Mouse (Mus musculus) forebrain, embryonic 12.5 days (tissue): ENCODE measurements around the gene Slc26a9. TPM values are rescaled to one million over a fixed set of nuclear protein-coding genes. Genes with fewer than 3 reads are reported as not detected.

ENCODE experiments used
- ATAC-seq: fragments of 200-750 bp; cut with Nextera tagmentation; 2 replicates; pipeline ENCODE4 v1.8.0; 2017; ENCODE audit warnings: moderate TSS enrichment; ENCODE audit not compliant: low FRiP score
- H3K27ac ChIP-seq: fragments of 300-500 bp; sonication (generic); 2 replicates; pipeline ENCODE4 v1.5.1; 2016; ENCODE audit warnings: mild to moderate bottlenecking
- H3K27me3 ChIP-seq: fragments of 300-500 bp; sonication (generic); 2 replicates; pipeline ENCODE4 v1.6.1; 2016; ENCODE audit warnings: mild to moderate bottlenecking
- H3K36me3 ChIP-seq: fragments of 300-500 bp; sonication (generic); replicated peaks from 2 replicates; pipeline ENCODE4 v1.6.1; 2016; ENCODE audit warnings: mild to moderate bottlenecking
- H3K4me1 ChIP-seq: fragments of 300-500 bp; sonication (generic); 2 replicates; pipeline ENCODE4 v1.6.1; 2016
- H3K4me2 ChIP-seq: fragments of 300-500 bp; sonication (generic); 2 replicates; pipeline ENCODE4 v1.6.1; 2016; ENCODE audit warnings: mild to moderate bottlenecking, moderate library complexity
- H3K4me3 ChIP-seq: fragments of 300-500 bp; sonication (generic); replicated peaks from 2 replicates; pipeline ENCODE4 v1.5.1; 2016; ENCODE audit warnings: mild to moderate bottlenecking
- H3K9ac ChIP-seq: fragments of 300-500 bp; sonication (generic); 2 replicates; pipeline ENCODE4 v1.6.1; 2016; ENCODE audit warnings: mild to moderate bottlenecking
- H3K9me3 ChIP-seq: fragments of 300-500 bp; sonication (generic); 2 replicates; pipeline ENCODE4 v1.6.1; 2016
- WGBS: fragments of 180-500 bp; shearing (Covaris S2); methylation state at CpG from one replicate; pipeline ENCODE4 v1.1.7; 2016; 5-methylcytosine and 5-hydroxymethylcytosine counted together
- polyA plus RNA-seq: library from polyadenylated mRNA; unstranded; fragments of >200 nt; fragmentation: Nextera tagmentation; extraction: Ambion mirVana; gene quantifications from 2 replicates; pipeline ENCODE4 v1.2.1, GENCODE M21; 2016

The Slc26a9 gene
- polyA plus RNA-seq, 1 experiment from 2014 or later = not detected

DNA sequence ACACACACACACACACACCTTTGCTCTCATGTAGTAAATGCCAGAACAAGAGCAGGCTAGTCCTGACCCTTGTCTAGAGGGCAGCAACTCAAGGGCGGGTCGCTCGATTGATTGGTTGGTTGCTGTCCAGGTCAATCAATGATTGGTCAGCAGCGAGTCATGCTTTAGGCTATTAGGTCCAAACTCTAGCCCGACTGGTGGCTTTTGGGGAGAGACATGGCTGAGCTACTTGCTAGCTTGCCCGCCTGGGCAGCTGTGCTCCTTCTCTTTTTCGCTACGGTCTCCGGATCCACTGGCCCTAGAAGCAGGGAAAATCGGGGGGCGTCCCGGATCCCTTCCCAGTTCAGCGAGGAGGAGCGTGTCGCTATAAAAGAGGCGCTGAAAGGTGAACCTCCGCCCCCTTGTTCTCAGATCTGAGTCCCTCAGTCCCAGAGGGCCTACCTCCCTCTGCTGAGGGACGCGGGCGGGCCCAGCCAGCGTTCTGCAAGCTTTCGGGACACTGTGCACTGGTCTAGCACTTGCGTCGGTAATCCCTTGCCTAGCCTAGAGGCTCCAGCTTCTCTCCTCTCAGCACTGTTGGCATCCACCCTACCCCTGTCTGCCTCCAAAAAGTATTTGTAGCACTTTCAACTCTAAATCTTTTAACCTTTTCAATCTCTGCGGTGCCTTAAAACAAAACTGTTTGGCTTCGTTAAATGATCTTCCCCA lies 53.5 kb downstream of the Slc26a9 start, which contains the start of gene Pm20d1:
TSS of gene Pm20d1 (plus strand) at position 180 of the 708 bp plus-strand sequence.
- Histone ChIP-seq H3K4me2 (peak within 1 kb of the TSS; percentile 51), H3K27me3 (peaks cover 12% of the 10 kb centered on the region; the same call in 1 of the 2 replicates), H3K36me3 (no peaks in the 10 kb centered on the region), H3K4me1 (peaks cover 12% of the 10 kb centered on the region), H3K9me3 (no peaks in the 10 kb centered on the region), H3K4me3 (peak within 1 kb of the TSS; percentile 25), H3K9ac (0 out of 2 replicates have a peak within 1 kb of the TSS, but pooled peaks have one; percentile 30), H3K27ac (no peak within 1 kb of the TSS)
- no peak for ATAC-seq
- 6% methylated on average over 26 of the region's 26 CpGs for whole genome bisulfite sequencing

DNA sequence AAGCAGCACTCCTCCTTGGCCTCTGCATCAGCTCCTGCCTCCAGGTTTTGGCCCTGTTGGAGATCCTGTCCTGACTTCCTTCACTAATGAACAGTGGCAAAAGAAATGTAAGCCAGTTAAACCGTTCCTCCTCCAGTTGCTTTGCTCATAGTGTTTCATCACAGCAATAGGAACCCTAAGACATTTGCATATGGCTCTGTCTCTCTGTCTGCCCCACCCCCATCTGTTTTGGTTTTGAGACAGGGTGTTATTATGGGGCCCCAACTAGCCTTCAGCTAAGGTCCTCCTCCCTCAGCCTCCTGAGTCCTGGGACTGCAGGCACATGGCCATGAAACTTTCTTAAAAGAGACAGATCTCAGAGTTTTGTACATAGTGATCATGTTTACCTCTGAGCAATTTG lies 56.2 kb downstream of the Slc26a9 start:
- no peaks in the 10 kb centered on the region for H3K36me3 ChIP-seq
- H3K4me1 ChIP-seq = peaks cover 9% of the 10 kb centered on the region; the same call in 1 of the 2 replicates
- H3K9ac ChIP-seq = no peak overlapping the region
- H3K9me3 ChIP-seq = no peaks in the 10 kb centered on the region
- H3K27ac ChIP-seq = no peak overlapping the region
- H3K4me2 ChIP-seq = no peak overlapping the region
- H3K4me3 ChIP-seq = no peak overlapping the region
- peaks cover 12% of the 10 kb centered on the region; the same call in 1 of the 2 replicates for H3K27me3 ChIP-seq
- WGBS = 50% methylated on average over 1 of the region's 1 CpGs
- ATAC-seq = no peak

DNA sequence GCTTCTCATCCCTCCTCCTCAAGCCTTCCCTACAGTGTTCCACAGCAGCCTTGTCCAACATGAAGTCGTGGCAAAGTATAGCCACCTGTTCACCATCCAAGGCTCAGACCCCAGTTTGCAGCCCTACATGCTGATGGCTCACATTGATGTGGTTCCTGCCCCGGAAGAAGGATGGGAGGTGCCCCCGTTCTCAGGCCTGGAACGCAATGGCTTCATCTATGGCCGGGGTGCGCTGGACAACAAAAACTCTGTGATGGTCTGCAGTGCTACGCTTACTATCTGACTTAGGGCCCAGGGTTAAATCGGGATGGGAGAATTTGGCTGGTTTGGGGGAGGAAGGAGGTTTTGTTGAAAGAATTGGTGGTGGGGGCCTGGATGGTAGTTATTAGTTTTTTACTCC lies 57.2 kb downstream of the Slc26a9 start:
- WGBS = 96% methylated on average over 8 of the region's 8 CpGs
- H3K4me3 ChIP-seq = no peak overlapping the region

DNA sequence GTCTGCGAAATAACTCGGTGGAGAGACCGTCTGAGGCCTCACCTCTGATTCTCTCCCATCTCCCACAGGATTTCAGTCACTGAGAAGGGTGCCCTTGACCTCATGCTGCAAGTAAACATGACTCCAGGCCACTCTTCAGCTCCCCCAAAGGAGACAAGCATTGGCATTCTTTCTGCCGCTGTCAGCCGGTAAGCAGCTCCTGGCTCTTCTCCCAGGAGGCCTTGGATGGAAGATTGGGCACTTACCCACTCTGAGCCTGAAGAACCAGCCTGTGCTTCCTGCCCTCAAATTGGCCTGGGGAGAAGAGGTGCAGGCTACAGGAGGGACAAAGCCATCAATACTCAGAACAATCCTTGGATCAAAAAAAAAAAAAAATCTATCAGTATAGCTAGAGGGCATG lies 58.8 kb downstream of the Slc26a9 start:
- no peak overlapping the region for H3K9ac ChIP-seq
- no peaks in the 10 kb centered on the region for H3K9me3 ChIP-seq
- H3K4me2 ChIP-seq = no peak overlapping the region
- ATAC-seq = no peak
- 88% methylated on average over 5 of the region's 5 CpGs for WGBS
- H3K27me3 ChIP-seq = peaks cover 3% of the 10 kb centered on the region; the same call in 1 of the 2 replicates
- H3K4me3 ChIP-seq = no peak overlapping the region
- no peaks in the 10 kb centered on the region for H3K36me3 ChIP-seq
- no peak overlapping the region for H3K27ac ChIP-seq
- peaks cover 1% of the 10 kb centered on the region; the same call in 1 of the 2 replicates for H3K4me1 ChIP-seq

More for the DNA sequence above, 57.2 kb downstream of the Slc26a9 start:
- H3K4me2 ChIP-seq = no peak overlapping the region
- H3K36me3 ChIP-seq = no peaks in the 10 kb centered on the region
- no peak overlapping the region for H3K9ac ChIP-seq
- no peak for ATAC-seq
- H3K27ac ChIP-seq = no peak overlapping the region
- peaks cover 12% of the 10 kb centered on the region; the same call in 1 of the 2 replicates for H3K27me3 ChIP-seq
- H3K9me3 ChIP-seq = no peaks in the 10 kb centered on the region
- peaks cover 9% of the 10 kb centered on the region; the same call in 1 of the 2 replicates for H3K4me1 ChIP-seq

DNA sequence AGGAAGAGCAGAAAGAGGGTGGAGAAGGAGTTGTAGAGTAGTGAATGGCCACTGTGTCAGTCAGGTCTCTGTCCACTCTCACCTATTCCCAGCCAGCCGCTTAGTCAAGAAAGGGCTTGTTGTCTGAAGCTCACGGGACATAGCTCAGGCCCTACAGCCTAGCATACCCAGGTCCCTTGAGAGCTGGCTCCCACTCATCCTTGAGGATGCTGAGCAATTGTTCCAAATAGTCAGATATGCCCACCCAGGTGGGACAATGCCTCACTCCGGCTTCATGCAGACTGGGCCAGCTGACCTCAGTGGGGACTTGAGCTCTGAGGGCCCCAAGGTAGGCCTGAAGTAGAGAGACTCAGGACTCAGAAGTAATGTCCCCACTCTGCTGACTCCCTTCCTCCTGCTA lies 60.3 kb downstream of the Slc26a9 start:
- no peaks in the 10 kb centered on the region for H3K9me3 ChIP-seq
- no peaks in the 10 kb centered on the region for H3K27me3 ChIP-seq
- ATAC-seq = no peak
- no peaks in the 10 kb centered on the region for H3K36me3 ChIP-seq
- WGBS = 95% methylated on average over 3 of the region's 3 CpGs
- no peak overlapping the region for H3K4me2 ChIP-seq
- H3K27ac ChIP-seq = no peak overlapping the region
- H3K9ac ChIP-seq = no peak overlapping the region
- H3K4me3 ChIP-seq = no peak overlapping the region
- H3K4me1 ChIP-seq = no peaks in the 10 kb centered on the region

DNA sequence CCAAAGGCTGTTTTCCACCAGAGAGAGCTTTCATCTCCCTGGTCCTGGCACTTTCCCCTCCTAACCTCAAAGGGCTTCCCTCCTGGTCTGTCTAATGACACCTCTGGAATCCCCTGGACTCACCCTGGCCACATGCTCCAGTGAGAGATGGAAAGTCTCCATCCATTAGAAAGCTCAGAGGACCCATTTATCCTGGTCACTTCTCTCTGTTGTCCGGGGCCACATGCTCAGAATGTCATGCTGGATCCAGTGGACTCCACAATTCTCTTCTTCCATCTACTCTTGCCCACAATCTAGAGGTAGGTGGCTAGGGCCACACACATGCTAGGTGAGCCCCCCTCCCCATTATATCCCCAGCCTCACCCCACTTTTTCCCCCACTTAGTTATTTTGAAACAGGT lies 65.2 kb downstream of the Slc26a9 start:
- 100% methylated on average over 1 of the region's 1 CpGs for WGBS
- no peaks in the 10 kb centered on the region for H3K4me1 ChIP-seq
- H3K9me3 ChIP-seq = no peaks in the 10 kb centered on the region
- H3K27ac ChIP-seq = no peak overlapping the region
- no peaks in the 10 kb centered on the region for H3K27me3 ChIP-seq
- H3K9ac ChIP-seq = no peak overlapping the region
- H3K4me3 ChIP-seq = no peak overlapping the region
- no peak overlapping the region for H3K4me2 ChIP-seq
- no peak for ATAC-seq
- H3K36me3 ChIP-seq = no peaks in the 10 kb centered on the region

DNA sequence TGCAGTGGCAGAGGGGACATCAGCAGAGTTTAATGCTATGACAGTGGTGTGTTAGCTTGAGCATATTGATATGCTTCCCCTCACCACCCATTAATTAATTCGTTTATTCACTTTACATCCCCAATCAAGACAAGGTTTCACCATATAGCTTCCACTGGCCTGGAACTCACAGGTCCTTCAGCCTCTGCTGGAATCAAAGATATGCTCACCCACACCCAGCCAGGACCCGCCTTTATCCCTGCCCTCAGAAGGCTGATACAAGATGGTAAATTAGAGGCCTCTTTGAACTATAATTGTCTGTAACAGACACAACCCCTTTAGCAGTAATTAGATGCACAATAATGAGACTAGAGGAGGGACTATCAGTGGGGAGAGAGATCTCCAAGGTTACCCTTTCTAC lies 65.8 kb downstream of the Slc26a9 start:
- no peaks in the 10 kb centered on the region for H3K36me3 ChIP-seq

DNA sequence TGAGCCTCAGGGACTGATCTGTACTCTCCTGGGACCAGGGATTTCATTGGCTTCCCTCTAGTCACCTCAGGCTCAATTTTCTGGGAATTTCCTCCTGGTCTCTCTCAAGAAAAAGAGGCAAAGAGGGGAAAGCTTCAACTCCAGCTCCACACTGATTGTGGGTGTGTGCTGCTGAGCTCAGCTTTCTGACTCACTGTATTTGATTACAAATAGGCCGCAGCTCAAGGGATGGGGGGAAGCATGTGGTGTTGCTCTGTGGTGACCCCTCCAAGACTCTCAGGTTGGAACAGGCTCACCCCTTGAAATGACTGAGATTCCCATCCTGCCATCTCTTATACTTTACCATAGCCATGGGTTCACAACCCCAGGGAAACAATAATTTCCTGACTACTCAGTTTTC lies 67.6 kb downstream of the Slc26a9 start:
- Histone ChIP-seq H3K9ac (no peak overlapping the region), H3K27ac (no peak overlapping the region), H3K27me3 (no peaks in the 10 kb centered on the region), H3K4me2 (no peak overlapping the region), H3K9me3 (no peaks in the 10 kb centered on the region), H3K4me1 (no peaks in the 10 kb centered on the region), H3K36me3 (no peaks in the 10 kb centered on the region), H3K4me3 (no peak overlapping the region)
- 90% methylated on average over 1 of the region's 1 CpGs for WGBS
- no peak for ATAC-seq

More for the DNA sequence above, 65.8 kb downstream of the Slc26a9 start:
- H3K27me3 ChIP-seq = no peaks in the 10 kb centered on the region
- H3K9ac ChIP-seq = no peak overlapping the region
- H3K4me1 ChIP-seq = no peaks in the 10 kb centered on the region
- H3K27ac ChIP-seq = no peak overlapping the region
- no peak overlapping the region for H3K4me3 ChIP-seq
- no peak for ATAC-seq
- 59% methylated on average over 2 of the region's 2 CpGs for WGBS
- H3K4me2 ChIP-seq = no peak overlapping the region
- H3K9me3 ChIP-seq = no peaks in the 10 kb centered on the region

DNA sequence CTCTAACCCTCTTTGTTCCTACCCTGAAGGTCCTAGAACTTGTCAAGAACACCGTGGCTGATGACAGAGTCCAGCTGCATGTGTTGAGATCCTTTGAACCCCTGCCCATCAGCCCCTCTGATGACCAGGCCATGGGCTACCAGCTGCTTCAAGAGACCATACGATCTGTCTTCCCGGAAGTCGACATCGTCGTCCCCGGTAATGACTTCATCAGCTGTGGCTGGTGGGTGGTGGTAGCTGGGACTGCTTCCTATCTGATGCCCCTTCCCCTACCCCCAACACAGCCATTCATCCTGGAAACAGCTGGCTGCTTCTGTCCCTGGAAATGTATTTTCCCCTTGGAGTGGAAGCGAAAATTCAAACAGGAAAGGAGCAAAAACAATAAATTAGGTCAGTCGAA lies 68.2 kb downstream of the Slc26a9 start:
- ATAC-seq = no peak
- Histone ChIP-seq H3K36me3 (no peaks in the 10 kb centered on the region), H3K4me1 (no peaks in the 10 kb centered on the region), H3K9me3 (no peaks in the 10 kb centered on the region), H3K4me2 (no peak overlapping the region), H3K4me3 (no peak overlapping the region), H3K27ac (no peak overlapping the region), H3K9ac (no peak overlapping the region), H3K27me3 (no peaks in the 10 kb centered on the region)
- WGBS = 89% methylated on average over 9 of the region's 9 CpGs

DNA sequence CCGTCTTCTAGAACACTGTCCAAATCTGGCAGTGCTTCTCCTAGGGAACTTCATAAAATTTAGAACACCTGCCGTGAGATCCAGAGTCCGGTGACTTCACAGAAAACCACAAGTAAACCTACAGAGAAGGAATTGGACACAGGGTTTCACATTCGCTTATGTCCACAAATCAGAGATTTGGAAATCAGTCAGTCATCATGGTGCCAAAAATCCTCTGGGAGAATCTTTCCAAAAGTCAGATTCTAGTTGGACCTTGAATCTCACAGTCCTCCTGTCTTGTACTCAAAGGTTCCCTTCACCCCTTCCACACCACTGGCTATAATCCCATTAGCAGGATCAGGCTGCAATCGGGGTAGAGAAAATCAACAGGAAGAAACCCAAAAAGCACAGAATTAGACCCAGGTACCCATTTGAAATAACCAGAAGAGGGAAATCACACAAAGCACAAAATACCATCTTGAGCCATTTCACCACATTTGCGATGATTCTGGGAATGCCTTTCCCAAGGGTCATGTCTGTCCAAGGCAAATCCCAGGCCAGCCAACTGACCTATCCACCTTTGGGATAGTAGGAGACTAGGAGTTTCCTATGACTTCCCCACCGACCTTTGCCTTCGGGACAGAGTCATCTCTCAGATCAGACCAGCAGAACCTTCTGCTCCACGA lies 68.9 kb downstream of the Slc26a9 start:
- no peaks in the 10 kb centered on the region for H3K36me3 ChIP-seq
- WGBS = 79% methylated on average over 9 of the region's 9 CpGs
- H3K9ac ChIP-seq = no peak overlapping the region
- no peak overlapping the region for H3K27ac ChIP-seq
- ATAC-seq = no peak
- no peak overlapping the region for H3K4me2 ChIP-seq
- no peaks in the 10 kb centered on the region for H3K4me1 ChIP-seq
- no peak overlapping the region for H3K4me3 ChIP-seq
- H3K9me3 ChIP-seq = no peaks in the 10 kb centered on the region
- H3K27me3 ChIP-seq = no peaks in the 10 kb centered on the region

DNA sequence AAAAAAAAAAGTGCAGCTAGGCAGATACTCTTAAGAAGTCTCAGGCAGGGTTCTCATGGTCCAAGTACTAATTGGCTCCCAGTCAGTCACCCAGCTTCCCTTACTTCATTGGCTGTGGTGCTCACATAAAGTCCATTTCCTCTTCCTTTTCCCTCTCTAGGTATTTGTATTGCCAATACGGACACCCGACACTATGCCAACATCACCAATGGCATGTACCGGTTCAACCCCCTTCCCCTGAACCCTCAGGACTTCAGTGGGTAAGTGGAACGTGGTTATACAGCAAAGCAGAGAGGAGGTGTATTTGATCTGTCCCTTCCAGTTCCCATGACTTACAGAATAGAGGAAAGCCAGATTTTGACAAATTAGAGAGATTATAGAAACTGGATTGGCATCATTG lies 69.9 kb downstream of the Slc26a9 start:
- ATAC-seq = no peak
- H3K27me3 ChIP-seq = no peaks in the 10 kb centered on the region

DNA sequence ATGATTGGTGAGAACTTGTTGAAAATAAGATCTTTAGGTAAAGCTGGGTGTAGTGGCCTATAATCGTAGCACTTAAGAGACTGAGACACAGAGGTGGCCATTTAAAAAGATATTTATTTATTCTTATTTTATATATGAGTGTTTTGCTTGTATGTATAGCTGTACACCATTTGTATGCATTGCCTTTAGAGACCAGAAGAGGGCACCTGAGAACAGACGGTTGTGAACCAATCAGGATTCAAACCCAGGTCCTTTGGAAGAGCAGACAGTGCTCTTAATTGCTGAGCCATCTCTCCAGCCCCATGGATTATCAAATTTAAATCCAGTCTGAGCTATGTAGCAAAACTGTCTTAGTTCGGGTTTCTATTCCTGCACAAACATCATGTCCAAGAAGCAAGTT lies 70.4 kb downstream of the Slc26a9 start:
- no peak for ATAC-seq
- Histone ChIP-seq H3K27me3 (no peaks in the 10 kb centered on the region), H3K36me3 (no peaks in the 10 kb centered on the region), H3K9me3 (no peaks in the 10 kb centered on the region), H3K27ac (no peak overlapping the region), H3K4me1 (no peaks in the 10 kb centered on the region), H3K4me2 (no peak overlapping the region), H3K4me3 (no peak overlapping the region), H3K9ac (no peak overlapping the region)
- 90% methylated on average over 3 of the region's 3 CpGs for WGBS

More for the DNA sequence above, 69.9 kb downstream of the Slc26a9 start:
- no peaks in the 10 kb centered on the region for H3K36me3 ChIP-seq
- H3K9me3 ChIP-seq = no peaks in the 10 kb centered on the region
- no peaks in the 10 kb centered on the region for H3K4me1 ChIP-seq
- H3K9ac ChIP-seq = no peak overlapping the region
- WGBS = 93% methylated on average over 4 of the region's 4 CpGs
- no peak overlapping the region for H3K4me2 ChIP-seq
- no peak overlapping the region for H3K4me3 ChIP-seq
- H3K27ac ChIP-seq = no peak overlapping the region

DNA sequence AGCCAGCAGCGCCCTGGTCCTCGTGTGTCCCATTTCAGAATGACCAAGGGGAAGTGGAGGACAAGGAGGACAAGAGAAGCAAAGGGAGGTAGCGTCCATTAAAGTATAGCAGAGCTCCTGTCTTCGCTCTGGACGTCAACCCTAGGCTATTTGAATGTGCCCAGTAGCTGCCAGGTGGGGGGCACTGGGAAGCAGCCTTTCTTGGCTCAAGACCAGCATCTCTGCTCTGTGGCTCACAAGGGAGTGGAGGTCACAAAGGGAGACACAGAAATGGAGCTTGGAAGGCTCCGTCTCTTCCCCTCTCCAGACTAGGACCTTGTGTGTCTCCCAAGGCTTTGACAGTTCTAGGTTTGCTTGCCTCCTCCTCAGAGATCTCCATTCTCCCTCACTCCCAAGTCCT lies 73.1 kb downstream of the Slc26a9 start:
- ATAC-seq = no peak
- H3K9me3 ChIP-seq = no peaks in the 10 kb centered on the region
- no peak overlapping the region for H3K27ac ChIP-seq
- no peaks in the 10 kb centered on the region for H3K36me3 ChIP-seq
- H3K4me1 ChIP-seq = no peaks in the 10 kb centered on the region
- 87% methylated on average over 6 of the region's 6 CpGs for WGBS
- no peak overlapping the region for H3K4me2 ChIP-seq
- no peaks in the 10 kb centered on the region for H3K27me3 ChIP-seq
- no peak overlapping the region for H3K9ac ChIP-seq
- H3K4me3 ChIP-seq = no peak overlapping the region
